Mouse (Mus musculus) neural tube, embryonic 12.5 days (tissue): Measurements from ENCODE around the gene Hs3st5. TPM values are rescaled to one million over a fixed set of nuclear protein-coding genes. Genes with fewer than 3 reads are reported as not detected.

Experiments used
- ATAC-seq: fragments of 200-750 bp; cut with Nextera tagmentation; 2 replicates; pipeline ENCODE4 v1.8.0; 2017; ENCODE audit warnings: low read depth, mild to moderate bottlenecking, moderate TSS enrichment, moderate library complexity; ENCODE audit not compliant: low FRiP score
- H3K27ac ChIP-seq: fragments of 300-500 bp; sonication (generic); 2 replicates; pipeline ENCODE4 v1.5.1; 2016
- H3K27me3 ChIP-seq: fragments of 300-500 bp; sonication (generic); replicated peaks from 2 replicates; pipeline ENCODE4 v1.6.1; 2016; ENCODE audit warnings: mild to moderate bottlenecking
- H3K36me3 ChIP-seq: fragments of 300-500 bp; sonication (generic); 2 replicates; pipeline ENCODE4 v1.6.1; 2016; ENCODE audit warnings: mild to moderate bottlenecking
- H3K4me1 ChIP-seq: fragments of 300-500 bp; sonication (generic); 2 replicates; pipeline ENCODE4 v1.6.1; 2016
- H3K4me2 ChIP-seq: fragments of 300-500 bp; sonication (generic); replicated peaks from 2 replicates; pipeline ENCODE4 v1.6.1; 2016; ENCODE audit warnings: mild to moderate bottlenecking
- H3K4me3 ChIP-seq: fragments of 300-500 bp; sonication (generic); 2 replicates; pipeline ENCODE4 v1.5.1; 2016
- H3K9ac ChIP-seq: fragments of 300-500 bp; sonication (generic); 2 replicates; pipeline ENCODE4 v1.6.1; 2016; ENCODE audit warnings: mild to moderate bottlenecking
- H3K9me3 ChIP-seq: fragments of 300-500 bp; sonication (generic); 2 replicates; pipeline ENCODE4 v1.6.1; 2016; ENCODE audit warnings: mild to moderate bottlenecking
- WGBS: fragments of 180-500 bp; shearing (Covaris S2); methylation state at CpG from one replicate; pipeline ENCODE4 v1.1.7; 2016; 5-methylcytosine and 5-hydroxymethylcytosine counted together
- polyA plus RNA-seq: library from polyadenylated mRNA; unstranded; fragments of >200 nt; fragmentation: Nextera tagmentation; extraction: Ambion mirVana; gene quantifications from 2 replicates; pipeline ENCODE4 v1.2.1, GENCODE M21; 2016

Hs3st5 gene
- polyA plus RNA-seq, 1 experiment from 2014 or later, result 13.5 TPM

- WGBS, result 48% methylated on average over 1 of the region's 1 CpGs
- Histone ChIP-seq H3K9me3 (no peaks in the 10 kb centered on the region), H3K4me2 (no peak overlapping the region), H3K4me3 (no peak overlapping the region), H3K36me3 (no peaks in the 10 kb centered on the region), H3K4me1 (no peaks in the 10 kb centered on the region), H3K27ac (no peak overlapping the region), H3K9ac (no peak overlapping the region), H3K27me3 (no peaks in the 10 kb centered on the region)
- no peak for ATAC-seq
These were observed 247.9 kb downstream of the Hs3st5 start for GRCm38 (mm10) chr10:36754471-36754870.

GRCm38 (mm10) chr10:36773595-36773994 lies 267.0 kb downstream of the Hs3st5 start:
- Histone ChIP-seq H3K4me1 (no peaks in the 10 kb centered on the region), H3K9me3 (no peaks in the 10 kb centered on the region), H3K9ac (no peak overlapping the region), H3K36me3 (no peaks in the 10 kb centered on the region), H3K27me3 (no peaks in the 10 kb centered on the region), H3K4me3 (no peak overlapping the region), H3K27ac (no peak overlapping the region), H3K4me2 (no peak overlapping the region)
- ATAC-seq, result no peak

- ATAC-seq, result no peak
- no peaks in the 10 kb centered on the region for H3K4me1 ChIP-seq
- H3K9me3 ChIP-seq, result no peaks in the 10 kb centered on the region
- H3K27ac ChIP-seq, result no peak overlapping the region
- no peak overlapping the region for H3K4me3 ChIP-seq
- H3K36me3 ChIP-seq, result no peaks in the 10 kb centered on the region
- WGBS, result 88% methylated on average over 6 of the region's 6 CpGs
- H3K4me2 ChIP-seq, result no peak overlapping the region
- no peaks in the 10 kb centered on the region for H3K27me3 ChIP-seq
- H3K9ac ChIP-seq, result no peak overlapping the region
These were observed 268.3 kb downstream of the Hs3st5 start for GRCm38 (mm10) chr10:36774898-36775297.

- Histone ChIP-seq H3K9me3 (no peaks in the 10 kb centered on the region), H3K36me3 (no peaks in the 10 kb centered on the region), H3K4me2 (no peak overlapping the region), H3K4me3 (no peak overlapping the region), H3K27ac (no peak overlapping the region), H3K9ac (no peak overlapping the region), H3K4me1 (no peaks in the 10 kb centered on the region), H3K27me3 (no peaks in the 10 kb centered on the region)
- no peak for ATAC-seq
- WGBS, result 61% methylated on average over 1 of the region's 1 CpGs
These were observed 275.0 kb downstream of the Hs3st5 start for GRCm38 (mm10) chr10:36781641-36782040.

GRCm38 (mm10) chr10:36786970-36787369 lies 280.4 kb downstream of the Hs3st5 start:
- Histone ChIP-seq H3K4me1 (no peaks in the 10 kb centered on the region), H3K9me3 (no peaks in the 10 kb centered on the region), H3K27me3 (no peaks in the 10 kb centered on the region), H3K4me2 (no peak overlapping the region), H3K27ac (no peak overlapping the region), H3K36me3 (no peaks in the 10 kb centered on the region), H3K9ac (no peak overlapping the region), H3K4me3 (no peak overlapping the region)
- WGBS, result 86% methylated on average over 7 of the region's 7 CpGs
- no peak for ATAC-seq

- ATAC-seq, result no peak
- 47% methylated on average over 2 of the region's 2 CpGs for WGBS
- no peak overlapping the region for H3K27ac ChIP-seq
These were observed 285.2 kb downstream of the Hs3st5 start for GRCm38 (mm10) chr10:36791771-36792170.

GRCm38 (mm10) chr10:36795311-36795710 lies 288.7 kb downstream of the Hs3st5 start:
- Histone ChIP-seq H3K36me3 (no peaks in the 10 kb centered on the region), H3K4me3 (no peak overlapping the region), H3K4me1 (no peaks in the 10 kb centered on the region), H3K4me2 (no peak overlapping the region), H3K9ac (no peak overlapping the region), H3K27me3 (no peaks in the 10 kb centered on the region), H3K27ac (no peak overlapping the region), H3K9me3 (no peaks in the 10 kb centered on the region)
- ATAC-seq, result no peak

More at GRCm38 (mm10) chr10:36791771-36792170, 285.2 kb downstream of the Hs3st5 start:
- Histone ChIP-seq H3K27me3 (no peaks in the 10 kb centered on the region), H3K4me1 (no peaks in the 10 kb centered on the region), H3K9me3 (no peaks in the 10 kb centered on the region), H3K4me3 (no peak overlapping the region), H3K36me3 (no peaks in the 10 kb centered on the region), H3K4me2 (no peak overlapping the region), H3K9ac (no peak overlapping the region)

GRCm38 (mm10) chr10:36800925-36801482 lies 294.4 kb downstream of the Hs3st5 start:
- H3K9me3 ChIP-seq, result no peaks in the 10 kb centered on the region
- H3K4me2 ChIP-seq, result no peak overlapping the region
- H3K27me3 ChIP-seq, result no peaks in the 10 kb centered on the region
- WGBS, result 31% methylated on average over 2 of the region's 2 CpGs
- no peaks in the 10 kb centered on the region for H3K4me1 ChIP-seq
- no peak overlapping the region for H3K4me3 ChIP-seq
- no peaks in the 10 kb centered on the region for H3K36me3 ChIP-seq
- ATAC-seq, result no peak
- H3K27ac ChIP-seq, result no peak overlapping the region
- no peak overlapping the region for H3K9ac ChIP-seq

GRCm38 (mm10) chr10:36803705-36804104 lies 297.1 kb downstream of the Hs3st5 start:
- no peak overlapping the region for H3K9ac ChIP-seq
- no peak overlapping the region for H3K27ac ChIP-seq
- no peak for ATAC-seq
- H3K4me1 ChIP-seq, result no peaks in the 10 kb centered on the region
- WGBS, result 24% methylated on average over 2 of the region's 2 CpGs
- no peaks in the 10 kb centered on the region for H3K36me3 ChIP-seq
- no peak overlapping the region for H3K4me2 ChIP-seq
- H3K27me3 ChIP-seq, result no peaks in the 10 kb centered on the region
- no peaks in the 10 kb centered on the region for H3K9me3 ChIP-seq
- H3K4me3 ChIP-seq, result no peak overlapping the region

- Histone ChIP-seq H3K36me3 (no peaks in the 10 kb centered on the region), H3K27ac (no peak overlapping the region), H3K9ac (no peak overlapping the region), H3K4me3 (no peak overlapping the region), H3K4me2 (no peak overlapping the region), H3K9me3 (no peaks in the 10 kb centered on the region), H3K27me3 (no peaks in the 10 kb centered on the region), H3K4me1 (no peaks in the 10 kb centered on the region)
- WGBS, result 78% methylated on average over 4 of the region's 4 CpGs
- ATAC-seq, result no peak
These were observed 298.7 kb downstream of the Hs3st5 start for GRCm38 (mm10) chr10:36805265-36805664.

- no peaks in the 10 kb centered on the region for H3K4me1 ChIP-seq
- H3K4me3 ChIP-seq, result no peak overlapping the region
- no peaks in the 10 kb centered on the region for H3K36me3 ChIP-seq
- 74% methylated on average over 5 of the region's 5 CpGs for WGBS
- no peak for ATAC-seq
- no peaks in the 10 kb centered on the region for H3K9me3 ChIP-seq
- no peak overlapping the region for H3K9ac ChIP-seq
- H3K27ac ChIP-seq, result no peak overlapping the region
- no peak overlapping the region for H3K4me2 ChIP-seq
- no peaks in the 10 kb centered on the region for H3K27me3 ChIP-seq
These were observed 299.2 kb downstream of the Hs3st5 start for GRCm38 (mm10) chr10:36805788-36806187.

- Histone ChIP-seq H3K27ac (no peak overlapping the region), H3K4me1 (no peaks in the 10 kb centered on the region), H3K4me2 (no peak overlapping the region), H3K36me3 (no peaks in the 10 kb centered on the region), H3K4me3 (no peak overlapping the region), H3K27me3 (no peaks in the 10 kb centered on the region), H3K9ac (no peak overlapping the region), H3K9me3 (no peaks in the 10 kb centered on the region)
- no peak for ATAC-seq
- 58% methylated on average over 5 of the region's 5 CpGs for WGBS
These were observed 300.4 kb downstream of the Hs3st5 start for GRCm38 (mm10) chr10:36807007-36807406.

- H3K4me1 ChIP-seq, result no peaks in the 10 kb centered on the region
- H3K27me3 ChIP-seq, result no peaks in the 10 kb centered on the region
- no peak overlapping the region for H3K4me2 ChIP-seq
- no peak overlapping the region for H3K9ac ChIP-seq
- H3K4me3 ChIP-seq, result no peak overlapping the region
- H3K36me3 ChIP-seq, result no peaks in the 10 kb centered on the region
- H3K9me3 ChIP-seq, result no peaks in the 10 kb centered on the region
- no peak overlapping the region for H3K27ac ChIP-seq
- no peak for ATAC-seq
These were observed 312.3 kb downstream of the Hs3st5 start for GRCm38 (mm10) chr10:36818867-36819266.
